Mouse (Mus musculus) forebrain, embryonic 11.5 days (tissue): ENCODE measurements around the gene Zmat5. TPM values are rescaled to one million over a fixed set of nuclear protein-coding genes. Genes with fewer than 3 reads are reported as not detected.
A peak's percentile ranks its signal among the peaks of the same experiment; 100 is the strongest.

Source experiments
- ATAC-seq: fragments of 200-750 bp; cut with Nextera tagmentation; replicated peaks from 2 replicates; pipeline ENCODE4 v1.8.0; 2017; ENCODE audit warnings: moderate TSS enrichment; ENCODE audit not compliant: low FRiP score
- DNase-seq: peaks from one replicate; pipeline ENCODE4 v3.0.0-alpha.2; 2017; ENCODE audit warnings: low spot score
- H3K27ac ChIP-seq: fragments of 300-500 bp; sonication (generic); 2 replicates; pipeline ENCODE4 v1.5.1; 2014; ENCODE audit warnings: low read depth, low read length
- H3K27me3 ChIP-seq: fragments of 300-500 bp; sonication (generic); 2 replicates; pipeline ENCODE4 v1.6.1; 2014; ENCODE audit warnings: mild to moderate bottlenecking, low read length, mixed read lengths; ENCODE audit not compliant: control insufficient read depth, insufficient read depth
- H3K36me3 ChIP-seq: fragments of 300-500 bp; sonication (generic); 2 replicates; pipeline ENCODE4 v1.6.1; 2014; ENCODE audit warnings: mild to moderate bottlenecking, low read length, moderate library complexity, mixed read lengths; ENCODE audit not compliant: control insufficient read depth, insufficient read depth
- H3K4me1 ChIP-seq: fragments of 300-500 bp; sonication (generic); replicated peaks from 2 replicates; pipeline ENCODE4 v1.6.1; 2014; ENCODE audit warnings: low read length, mixed read lengths; ENCODE audit not compliant: control insufficient read depth, insufficient read depth
- H3K4me2 ChIP-seq: fragments of 300-500 bp; sonication (generic); 2 replicates; pipeline ENCODE4 v1.6.1; 2014; ENCODE audit warnings: low read depth, mild to moderate bottlenecking, low read length, moderate library complexity, mixed read lengths; ENCODE audit not compliant: severe bottlenecking
- H3K4me3 ChIP-seq: fragments of 300-500 bp; sonication (generic); 2 replicates; pipeline ENCODE4 v1.5.1; 2014; ENCODE audit warnings: low read depth, low read length
- H3K9ac ChIP-seq: fragments of 300-500 bp; sonication (generic); 2 replicates; pipeline ENCODE4 v1.6.1; 2014; ENCODE audit warnings: low read length
- H3K9me3 ChIP-seq: fragments of 300-500 bp; sonication (generic); 2 replicates; pipeline ENCODE4 v1.6.1; 2016; ENCODE audit warnings: low read length, mixed read lengths; ENCODE audit not compliant: control insufficient read depth
- WGBS: fragments of 180-500 bp; shearing (Covaris S2); extraction: QIAGEN DNeasy Blood & Tissue Kit; methylation state at CpG from one replicate; pipeline ENCODE4 v1.1.7; 2014; 5-methylcytosine and 5-hydroxymethylcytosine counted together
- polyA plus RNA-seq: library from polyadenylated mRNA; unstranded; fragments of >200 nt; fragmentation: Nextera tagmentation; extraction: Ambion mirVana; gene quantifications from 2 replicates; pipeline ENCODE4 v1.2.1, GENCODE M21; 2014

Zmat5 gene
- polyA plus RNA-seq, 1 experiment from 2014 or later, result 70.9 TPM

- H3K27me3 ChIP-seq, result no peaks in the 10 kb centered on the region
- no peaks in the 10 kb centered on the region; the same call in 1 of the 2 replicates for H3K36me3 ChIP-seq
- H3K9ac ChIP-seq, result no peak overlapping the region
- DNase-seq, result peak; percentile 81
- ATAC-seq, result no peak
- 33% methylated on average over 3 of the region's 3 CpGs for WGBS
- H3K27ac ChIP-seq, result no peak overlapping the region
- no peaks in the 10 kb centered on the region for H3K4me1 ChIP-seq
- no peak overlapping the region for H3K4me2 ChIP-seq
- H3K9me3 ChIP-seq, result no peaks in the 10 kb centered on the region
- no peak overlapping the region for H3K4me3 ChIP-seq
Measured at GRCm38 (mm10) chr11:4772925-4773324, 68.4 kb downstream of the Zmat5 start.

DNA sequence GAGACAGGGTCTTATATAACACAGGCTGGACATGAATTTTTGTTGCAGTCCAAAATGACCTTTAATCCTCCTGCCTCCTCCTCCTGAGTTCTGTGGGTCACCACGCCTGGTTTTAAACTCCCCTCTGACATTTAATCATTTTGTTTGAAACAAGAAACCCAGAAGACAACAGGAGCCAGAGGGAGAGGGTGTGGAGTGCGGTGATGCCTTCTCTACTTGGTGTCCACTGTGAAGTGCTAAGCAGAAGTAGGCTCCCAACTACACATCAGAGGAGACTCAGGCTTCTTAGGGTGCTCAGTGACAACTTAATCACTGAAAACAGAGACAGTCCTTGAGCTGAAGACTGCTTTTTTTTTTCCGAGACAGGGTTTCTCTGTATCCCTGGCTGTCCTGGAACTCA lies 76.4 kb downstream of the Zmat5 start:
- Histone ChIP-seq H3K4me1 (no peaks in the 10 kb centered on the region), H3K4me2 (no peak overlapping the region), H3K4me3 (no peak overlapping the region), H3K36me3 (no peaks in the 10 kb centered on the region; the same call in 1 of the 2 replicates), H3K9me3 (no peaks in the 10 kb centered on the region), H3K27me3 (no peaks in the 10 kb centered on the region), H3K27ac (no peak overlapping the region), H3K9ac (no peak overlapping the region)
- no peak for DNase-seq
- ATAC-seq, result no peak
- WGBS, result 82% methylated on average over 3 of the region's 3 CpGs

- H3K4me1 ChIP-seq, result no peaks in the 10 kb centered on the region
- H3K4me2 ChIP-seq, result no peak overlapping the region
- ATAC-seq, result no peak
- H3K27me3 ChIP-seq, result no peaks in the 10 kb centered on the region
- H3K9me3 ChIP-seq, result no peaks in the 10 kb centered on the region
- no peak overlapping the region for H3K4me3 ChIP-seq
- no peak overlapping the region for H3K27ac ChIP-seq
- H3K36me3 ChIP-seq, result peaks cover 3% of the 10 kb centered on the region; the same call in 1 of the 2 replicates
- no peak for DNase-seq
- no peak overlapping the region for H3K9ac ChIP-seq
- WGBS, result 91% methylated on average over 3 of the region's 3 CpGs
Measured at GRCm38 (mm10) chr11:4783116-4783515, 78.6 kb downstream of the Zmat5 start.

DNA sequence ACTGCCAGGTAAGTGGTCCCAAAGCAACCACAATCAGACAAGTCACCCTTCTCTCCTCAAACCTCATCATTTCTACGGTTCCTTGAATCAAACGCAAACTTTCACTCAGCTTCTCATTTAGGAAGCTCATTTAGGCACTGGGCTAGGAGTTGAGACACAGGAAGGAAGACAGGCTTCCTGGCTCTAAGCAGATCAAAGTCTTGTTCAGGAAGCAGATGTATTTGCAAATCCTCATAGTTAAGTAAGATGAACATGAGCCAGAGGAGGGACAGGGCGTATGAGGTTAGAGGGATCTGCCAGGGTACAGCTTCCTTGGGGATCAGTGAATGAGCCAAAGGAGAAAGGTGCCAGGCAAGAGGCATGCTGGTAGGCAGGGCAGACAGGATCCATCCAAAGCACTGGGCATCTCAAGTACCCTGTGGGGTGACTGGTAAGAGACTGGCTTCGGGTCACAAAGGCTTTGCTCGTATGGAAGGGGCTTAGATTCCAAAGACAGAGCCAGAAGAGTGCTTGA lies 80.2 kb downstream of the Zmat5 start:
- H3K36me3 ChIP-seq, result peaks cover 3% of the 10 kb centered on the region; the same call in 1 of the 2 replicates
- H3K9me3 ChIP-seq, result no peaks in the 10 kb centered on the region
- H3K9ac ChIP-seq, result no peak overlapping the region
- ATAC-seq (no peak), DNase-seq (no peak)
- H3K27me3 ChIP-seq, result no peaks in the 10 kb centered on the region
- H3K4me1 ChIP-seq, result no peaks in the 10 kb centered on the region
- H3K27ac ChIP-seq, result no peak overlapping the region
- H3K4me2 ChIP-seq, result no peak overlapping the region
- H3K4me3 ChIP-seq, result no peak overlapping the region
- 87% methylated on average over 5 of the region's 5 CpGs for WGBS

Other genes starting within 250 kb of the Zmat5 start
- gene Mtmr3, start 109.8 kb upstream of the Zmat5 start, polyA plus RNA-seq, result 40.4 and 43.1 TPM in 2 replicates
- not detected in 2 replicates for gene Gm11032, start 84.6 kb upstream of the Zmat5 start, polyA plus RNA-seq
- 36.7 and 39.2 TPM in 2 replicates for gene Ascc2, start 66.9 kb upstream of the Zmat5 start, polyA plus RNA-seq
- gene Uqcr10, start 336 bp upstream of the Zmat5 start, polyA plus RNA-seq, result 550 and 552 TPM in 2 replicates
- gene Cabp7, start 42.1 kb downstream of the Zmat5 start, polyA plus RNA-seq, result 0.57 and 0.79 TPM in 2 replicates
- gene Nf2, start 144.9 kb downstream of the Zmat5 start, polyA plus RNA-seq, result 56.1 and 57.4 TPM in 2 replicates
- 77.5 and 80.0 TPM in 2 replicates for gene Nipsnap1, start 169.3 kb downstream of the Zmat5 start, polyA plus RNA-seq
- gene Thoc5, start 190.6 kb downstream of the Zmat5 start, polyA plus RNA-seq, result 54.7 and 61.3 TPM in 2 replicates
- 0.17 and 0.21 TPM in 2 replicates for gene Nefh, start 243.4 kb downstream of the Zmat5 start, polyA plus RNA-seq